Mouse (Mus musculus) inflammation-experienced regulatory T-cells, adult 6 months (primary cell): Measurements from ENCODE around the gene Agrp. TPM values are rescaled to one million over a fixed set of nuclear protein-coding genes. Genes with fewer than 3 reads are reported as not detected.

Experiments
- ATAC-seq: one replicate; pipeline ENCODE4 v1.8.0; 2017
- polyA plus RNA-seq, 3 experiments: library from polyadenylated mRNA; unstranded; fragments of 100-300 nt; shearing (Covaris generic); gene quantifications; one replicate each; pipeline ENCODE4 v1.2.1; 2017

The Agrp gene
- polyA plus RNA-seq, 3 experiments from 2014 or later = 0.74 to 2.5 (median 1.5) TPM

DNA sequence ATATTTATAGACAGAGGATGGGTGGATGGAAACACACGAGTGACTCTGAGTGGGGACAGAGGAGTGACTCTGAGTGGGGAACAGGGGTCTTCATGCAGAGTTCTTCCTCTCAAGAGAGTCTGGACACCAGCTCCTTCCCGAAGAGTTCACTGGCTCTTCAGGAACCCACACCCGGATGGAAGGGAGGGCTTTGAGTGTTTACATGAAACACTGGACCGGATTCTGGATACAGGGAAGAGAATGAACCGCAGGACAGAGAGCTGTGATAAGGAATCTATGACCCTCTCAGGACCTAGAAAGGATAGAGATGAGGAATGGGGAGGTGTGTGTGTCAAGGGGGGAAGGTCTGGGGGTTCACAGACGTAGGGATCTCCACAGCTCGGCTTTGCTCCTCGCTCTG is 119.8 kb downstream of the Agrp start:
- ATAC-seq = no peak

Other genes starting within 250 kb of the Agrp start
- gene Kctd19, start 223.9 kb downstream of the Agrp start, polyA plus RNA-seq = not detected
- gene Lrrc36, start 223.8 kb downstream of the Agrp start, polyA plus RNA-seq = not detected
- 1 to 10 TPM in 1 of 3 experiments, under 1 TPM in 1, not detected in 1; 0.48 to 2.2 TPM for gene Tppp3, start 165.9 kb downstream of the Agrp start, polyA plus RNA-seq
- 1 to 10 TPM; 1.1 to 2.2 (median 1.8) TPM for gene Zdhhc1, start 140.5 kb downstream of the Agrp start, polyA plus RNA-seq
- gene Hsd11b2, start 118.6 kb downstream of the Agrp start, polyA plus RNA-seq = not detected
- 10 to 100 TPM; 31.8 to 38.3 (median 38.3) TPM for gene Atp6v0d1, start 71.3 kb downstream of the Agrp start, polyA plus RNA-seq
- gene Ripor1, start 32.1 kb downstream of the Agrp start, polyA plus RNA-seq = 1 to 10 TPM; 6.1 to 9.3 (median 8.7) TPM
- gene Ctcf, start 825 bp downstream of the Agrp start, polyA plus RNA-seq = 10 to 100 TPM; 52.4 to 66.1 (median 56.0) TPM
- gene Carmil2, start 48.9 kb upstream of the Agrp start, polyA plus RNA-seq = 1 to 10 TPM; 4.6 to 6.8 (median 6.6) TPM
- 10 to 100 TPM; 53.2 to 71.2 (median 54.5) TPM for gene Acd, start 63.7 kb upstream of the Agrp start, polyA plus RNA-seq
- 10 to 100 TPM in 1 of 3 experiments, 1 to 10 TPM in 2; 7.2 to 11.0 (median 9.0) TPM for gene Pard6a, start 63.8 kb upstream of the Agrp start, polyA plus RNA-seq
- gene 4933405L10Rik, start 70.3 kb upstream of the Agrp start, polyA plus RNA-seq = not detected
- gene Enkd1, start 70.8 kb upstream of the Agrp start, polyA plus RNA-seq = 1 to 10 TPM; 1.3 to 2.9 (median 1.9) TPM
- gene Gfod2, start 121.3 kb upstream of the Agrp start, polyA plus RNA-seq = 1 to 10 TPM; 1.7 to 5.9 (median 3.9) TPM
- 1 to 10 TPM; 5.3 to 8.7 (median 5.9) TPM for gene Ranbp10, start 190.0 kb upstream of the Agrp start, polyA plus RNA-seq
- not detected for gene Tsnaxip1, start 190.3 kb upstream of the Agrp start, polyA plus RNA-seq
- 10 to 100 TPM; 13.8 to 22.1 (median 18.4) TPM for gene Cenpt, start 215.9 kb upstream of the Agrp start, polyA plus RNA-seq
- 1 to 10 TPM; 5.5 to 6.7 (median 6.0) TPM for gene Thap11, start 217.7 kb upstream of the Agrp start, polyA plus RNA-seq
- 10 to 100 TPM; 10.8 to 70.1 (median 13.0) TPM for gene Nutf2, start 223.2 kb upstream of the Agrp start, polyA plus RNA-seq
- gene Edc4, start 243.5 kb upstream of the Agrp start, polyA plus RNA-seq = 10 to 100 TPM; 28.1 to 41.1 (median 33.9) TPM